Mouse (Mus musculus): ENCODE data around the gene Ms4a4b.

DNA sequence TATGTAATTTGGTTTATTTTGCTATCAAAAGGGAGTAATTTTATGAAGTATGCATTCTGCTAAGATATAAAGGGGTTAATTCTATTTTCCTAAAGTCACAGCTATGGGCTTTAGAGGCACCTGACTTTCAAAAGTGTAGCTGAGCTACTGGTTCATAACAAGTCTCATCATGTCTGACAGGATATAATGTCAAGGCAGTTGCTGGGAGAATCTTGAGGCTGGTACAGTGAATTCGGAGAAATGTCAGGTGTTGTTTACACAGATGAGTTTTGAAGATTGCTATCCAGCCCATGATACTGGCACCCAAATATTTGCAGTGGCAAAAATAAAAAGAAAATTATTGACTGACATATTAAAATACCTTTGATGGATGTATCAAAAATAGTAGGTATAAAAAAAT lies 61.5 kb downstream of the Ms4a4b start:
- TF ChIP-seq ZC3H11A (IDR thresholded peaks at IDR 0.05; ENCODE audit: borderline replicate concordance, low read depth, low read length) = no peak
- TF ChIP-seq HCFC1 (IDR thresholded peaks at IDR 0.05; ENCODE audit: borderline replicate concordance, insufficient read depth, low read length) = no peak
- TF ChIP-seq CHD2 (IDR thresholded peaks at IDR 0.05; ENCODE audit: low read depth, low read length) = no peak
